Mouse (Mus musculus): ENCODE measurements around the gene Ceacam18.

Ceacam18 gene

GRCm38 (mm10) chr7:43634500-43634899 lies at the start of gene Ceacam18:
Gene Ceacam18, plus strand, starts transcription at chr7:43634707.
- DNase-seq (ENCODE audit: extremely low read depth, low read depth, low spot score): no peak

GRCm38 (mm10) chr7:43584790-43585189 lies 49.7 kb upstream of the Ceacam18 start:
- no peak for DNase-seq (ENCODE audit: extremely low read depth, low read depth, low spot score)

GRCm38 (mm10) chr7:43601884-43602283 lies 32.6 kb upstream of the Ceacam18 start:
- DNase-seq (ENCODE audit: extremely low read depth, low read depth, low spot score): no peak

GRCm38 (mm10) chr7:43606896-43607742 lies 27.4 kb upstream of the Ceacam18 start, which contains the start of gene Zfp819:
Gene Zfp819, plus strand, starts transcription at chr7:43607169.
- no peak for DNase-seq (ENCODE audit: extremely low read depth, low read depth, low spot score)

- no peak for DNase-seq (ENCODE audit: extremely low read depth, low read depth, low spot score)
Observed at GRCm38 (mm10) chr7:43607743-43608287, 26.7 kb upstream of the Ceacam18 start.

GRCm38 (mm10) chr7:43608316-43608824 lies 26.1 kb upstream of the Ceacam18 start:
- DNase-seq (ENCODE audit: extremely low read depth, low read depth, low spot score): no peak

GRCm38 (mm10) chr7:43613816-43614551 lies 20.5 kb upstream of the Ceacam18 start:
- DNase-seq (ENCODE audit: extremely low read depth, low read depth, low spot score): no peak

- no peak for DNase-seq (ENCODE audit: extremely low read depth, low read depth, low spot score)
Observed at GRCm38 (mm10) chr7:43622927-43623326, 11.6 kb upstream of the Ceacam18 start.

GRCm38 (mm10) chr7:43623819-43624218 lies 10.7 kb upstream of the Ceacam18 start:
- no peak for DNase-seq (ENCODE audit: extremely low read depth, low read depth, low spot score)

GRCm38 (mm10) chr7:43625065-43625464 lies 9.4 kb upstream of the Ceacam18 start:
- no peak for DNase-seq (ENCODE audit: extremely low read depth, low read depth, low spot score)

GRCm38 (mm10) chr7:43625794-43626422 lies 8.6 kb upstream of the Ceacam18 start:
- no peak for DNase-seq (ENCODE audit: extremely low read depth, low read depth, low spot score)

GRCm38 (mm10) chr7:43633940-43634339 lies 567 bp upstream of the Ceacam18 start:
- no peak for DNase-seq (ENCODE audit: extremely low read depth, low read depth, low spot score)

GRCm38 (mm10) chr7:43636194-43636593 lies 1.7 kb downstream of the Ceacam18 start:
- no peak for DNase-seq (ENCODE audit: extremely low read depth, low read depth, low spot score)

GRCm38 (mm10) chr7:43637118-43637517 lies 2.6 kb downstream of the Ceacam18 start:
- no peak for DNase-seq (ENCODE audit: extremely low read depth, low read depth, low spot score)

- no peak for DNase-seq (ENCODE audit: extremely low read depth, low read depth, low spot score)
Observed at GRCm38 (mm10) chr7:43642587-43642986, 8.1 kb downstream of the Ceacam18 start.

- no peak for DNase-seq (ENCODE audit: extremely low read depth, low read depth, low spot score)
Observed at GRCm38 (mm10) chr7:43643046-43643652, 8.6 kb downstream of the Ceacam18 start.

GRCm38 (mm10) chr7:43652683-43653082 lies 18.2 kb downstream of the Ceacam18 start:
- no peak for DNase-seq (ENCODE audit: extremely low read depth, low read depth, low spot score)

GRCm38 (mm10) chr7:43654519-43654918 lies 20.0 kb downstream of the Ceacam18 start:
- DNase-seq (ENCODE audit: extremely low read depth, low read depth, low spot score): no peak

GRCm38 (mm10) chr7:43656232-43656631 lies 21.7 kb downstream of the Ceacam18 start:
- DNase-seq (ENCODE audit: extremely low read depth, low read depth, low spot score): no peak

- no peak for DNase-seq (ENCODE audit: extremely low read depth, low read depth, low spot score)
Observed at GRCm38 (mm10) chr7:43660002-43660401, 25.5 kb downstream of the Ceacam18 start, which contains the start of gene Siglece. Gene Siglece, minus strand, starts transcription at chr7:43660161.

Data from fat pad, adult 2 months (tissue).